Mouse (Mus musculus) E14TG2a.4 (cell line): Measurements from ENCODE around the gene Elfn1.

Experiments
- CTCF ChIP-seq: conservative IDR thresholded peaks from 2 replicates; pipeline ENCODE4 v1.5.1; 2014; ENCODE audit warnings: low read length
- NANOG ChIP-seq: IDR thresholded peaks from 2 replicates; pipeline ENCODE4 v1.6.1; 2014; ENCODE audit warnings: borderline replicate concordance, low read length, mixed read lengths

GRCm38 (mm10) chr5:139888624-139889023 is 19.1 kb upstream of the Elfn1 start:
- TF ChIP-seq CTCF (no peak), NANOG (no peak)
